Mouse (Mus musculus) CH12.LX (cell line): Measurements from ENCODE around the gene Mrps7. TPM values are rescaled to one million over a fixed set of nuclear protein-coding genes. Genes with fewer than 3 reads are reported as not detected.

Experiments used
- DNase-seq: peaks from one replicate; pipeline ENCODE4 v3.0.0-alpha.2; 2013; ENCODE audit errors: extremely low read depth
- H3K27ac ChIP-seq: 2 replicates; pipeline ENCODE4 v1.5.1; 2012; ENCODE audit warnings: low read depth, mild to moderate bottlenecking, control low read depth, moderate library complexity; ENCODE audit not compliant: insufficient read depth
- H3K27me3 ChIP-seq: replicated peaks from 2 replicates; pipeline ENCODE3; 2012; ENCODE audit warnings: inconsistent platforms
- H3K36me3 ChIP-seq, 2 experiments: replicated peaks in 1 of 2; 2 replicates each; pipeline versions ENCODE3 to v1.6.1; 2012; ENCODE audit warnings: inconsistent platforms in 1 of 2, low read length in 1 of 2, mild to moderate bottlenecking in 1 of 2, mixed read lengths in 1 of 2, moderate library complexity in 1 of 2; ENCODE audit not compliant: control insufficient read depth in 1 of 2, insufficient read depth in 1 of 2
- H3K4me1 ChIP-seq, 2 experiments: 2 replicates each; pipeline ENCODE4 v1.6.1; 2012; ENCODE audit warnings: inconsistent platforms in 1 of 2, moderate library complexity in 1 of 2; ENCODE audit not compliant: insufficient read depth in 2 of 2, control insufficient read depth in 1 of 2
- H3K4me2 ChIP-seq: 2 replicates; pipeline ENCODE4 v1.6.1; 2012; ENCODE audit warnings: low read depth, mild to moderate bottlenecking, control low read depth; ENCODE audit not compliant: poor library complexity, insufficient read depth, severe bottlenecking
- H3K4me3 ChIP-seq, 3 experiments: fragments of 150-350 bp in 1 of 3; sonication (generic) in 1 of 3; replicated peaks in 1 of 3; 2 replicates each; pipeline versions ENCODE3 to v1.5.1; 2011 to 2012; ENCODE audit warnings: low read depth in 2 of 3, low read length in 2 of 3, mild to moderate bottlenecking in 2 of 3, moderate library complexity in 2 of 3, control low read depth in 1 of 3, improper control_type of control experiment in 1 of 3, inconsistent platforms in 1 of 3, mixed read lengths in 1 of 3; ENCODE audit not compliant: poor library complexity in 1 of 3
- H3K79me2 ChIP-seq: replicated peaks from 2 replicates; pipeline ENCODE4 v1.6.1; 2012; ENCODE audit warnings: mild to moderate bottlenecking, moderate library complexity; ENCODE audit not compliant: control insufficient read depth, poor library complexity, insufficient read depth, severe bottlenecking; ENCODE audit errors: extremely low read depth
- H3K9ac ChIP-seq: 2 replicates; pipeline ENCODE4 v1.6.1; 2012; ENCODE audit warnings: low read depth, mild to moderate bottlenecking, control low read depth, moderate library complexity; ENCODE audit not compliant: insufficient read depth
- H3K9me3 ChIP-seq: replicated peaks from 2 replicates; pipeline ENCODE3; 2012; ENCODE audit warnings: low read length, inconsistent platforms, mixed read lengths
- BHLHE40 ChIP-seq: IDR thresholded peaks from 2 replicates; pipeline ENCODE4 v1.6.1; 2011; ENCODE audit warnings: mild to moderate bottlenecking, low read depth, low read length, improper control_type of control experiment
- CHD1 ChIP-seq: IDR thresholded peaks from 2 replicates; pipeline ENCODE4 v1.6.1; 2012; ENCODE audit warnings: low read depth, low read length, improper control_type of control experiment, inconsistent platforms
- CHD2 ChIP-seq: IDR thresholded peaks from 2 replicates; pipeline ENCODE4 v1.6.1; 2011; ENCODE audit warnings: low read length, improper control_type of control experiment
- CTCF ChIP-seq, 2 experiments: IDR thresholded peaks in 1 of 2; conservative IDR thresholded peaks in 1 of 2; 2 replicates each; pipeline ENCODE4 v1.5.1; 2011 to 2012; ENCODE audit warnings: low read depth in 2 of 2, low read length in 2 of 2, improper control_type of control experiment in 1 of 2, inconsistent platforms in 1 of 2, mild to moderate bottlenecking in 1 of 2, moderate library complexity in 1 of 2
- E2F4 ChIP-seq: IDR thresholded peaks from 2 replicates; pipeline ENCODE4 v1.6.1; 2011; ENCODE audit warnings: low read depth, low read length, improper control_type of control experiment; ENCODE audit not compliant: insufficient replicate concordance
- ELF1 ChIP-seq: IDR thresholded peaks from 2 replicates; pipeline ENCODE4 v1.6.1; 2014; ENCODE audit warnings: low read depth, mild to moderate bottlenecking, inconsistent platforms, low read length, improper control_type of control experiment
- EP300 ChIP-seq: IDR thresholded peaks from 2 replicates; pipeline ENCODE4 v1.6.1; 2011; ENCODE audit warnings: low read length, improper control_type of control experiment
- ETS1 ChIP-seq: conservative IDR thresholded peaks from 2 replicates; pipeline ENCODE4 v1.6.1; 2012; ENCODE audit warnings: low read depth, mild to moderate bottlenecking, inconsistent platforms, low read length, improper control_type of control experiment, moderate library complexity
- GABPA ChIP-seq: IDR thresholded peaks from 2 replicates; pipeline ENCODE4 v1.6.1; 2012; ENCODE audit warnings: low read depth, low read length, improper control_type of control experiment, inconsistent platforms; ENCODE audit not compliant: insufficient replicate concordance
- HCFC1 ChIP-seq: IDR thresholded peaks from 2 replicates; pipeline ENCODE4 v1.6.1; 2012; ENCODE audit warnings: low read depth, mild to moderate bottlenecking, inconsistent platforms, low read length, improper control_type of control experiment
- IRF4 ChIP-seq: IDR thresholded peaks from 2 replicates; pipeline ENCODE4 v1.6.1; 2014; ENCODE audit warnings: low read depth, mild to moderate bottlenecking, inconsistent platforms, low read length, improper control_type of control experiment
- JUN ChIP-seq: IDR thresholded peaks from 2 replicates; pipeline ENCODE4 v1.6.1; 2011; ENCODE audit warnings: low read depth, mild to moderate bottlenecking, low read length, improper control_type of control experiment, moderate library complexity; ENCODE audit not compliant: insufficient read depth
- JUND ChIP-seq: conservative IDR thresholded peaks from 2 replicates; pipeline ENCODE4 v1.6.1; 2011; ENCODE audit warnings: low read depth, low read length, improper control_type of control experiment
- KAT2A ChIP-seq: IDR thresholded peaks from 2 replicates; pipeline ENCODE4 v1.6.1; 2012; ENCODE audit warnings: low read length, improper control_type of control experiment, inconsistent platforms; ENCODE audit not compliant: insufficient replicate concordance
- MAFK ChIP-seq: IDR thresholded peaks from 2 replicates; pipeline ENCODE4 v1.6.1; 2011; ENCODE audit warnings: low read length, improper control_type of control experiment; ENCODE audit not compliant: insufficient replicate concordance
- MAX ChIP-seq: IDR thresholded peaks from 2 replicates; pipeline ENCODE4 v1.6.1; 2011; ENCODE audit warnings: low read length, improper control_type of control experiment
- MAZ ChIP-seq: IDR thresholded peaks from 2 replicates; pipeline ENCODE4 v1.6.1; 2012; ENCODE audit warnings: low read depth, mild to moderate bottlenecking, inconsistent platforms, low read length, improper control_type of control experiment, moderate library complexity
- MEF2A ChIP-seq: IDR thresholded peaks from 2 replicates; pipeline ENCODE4 v1.6.1; 2014; ENCODE audit warnings: low read depth, mild to moderate bottlenecking, inconsistent platforms, low read length, improper control_type of control experiment, borderline replicate concordance
- MXI1 ChIP-seq: IDR thresholded peaks from 2 replicates; pipeline ENCODE4 v1.6.1; 2011; ENCODE audit warnings: mild to moderate bottlenecking, low read depth, low read length, improper control_type of control experiment
- MYC ChIP-seq: IDR thresholded peaks from 2 replicates; pipeline ENCODE4 v1.6.1; 2011; ENCODE audit warnings: low read depth, mild to moderate bottlenecking, improper control_type of control experiment, low read length
- NELFE ChIP-seq: IDR thresholded peaks from 2 replicates; pipeline ENCODE4 v1.6.1; 2011; ENCODE audit warnings: low read depth, low read length, improper control_type of control experiment
- NRF1 ChIP-seq: IDR thresholded peaks from 2 replicates; pipeline ENCODE4 v1.6.1; 2014; ENCODE audit warnings: low read depth, mild to moderate bottlenecking, inconsistent platforms, low read length, improper control_type of control experiment, moderate library complexity
- PAX5 ChIP-seq: IDR thresholded peaks from 2 replicates; pipeline ENCODE4 v1.6.1; 2012; ENCODE audit warnings: low read length, inconsistent platforms, mixed read lengths
- POLR2A ChIP-seq: IDR thresholded peaks from 2 replicates; pipeline ENCODE4 v1.6.1; 2011; ENCODE audit warnings: low read depth, mild to moderate bottlenecking, improper control_type of control experiment, low read length
- POLR2AphosphoS2 ChIP-seq: IDR thresholded peaks from 2 replicates; pipeline ENCODE4 v1.6.1; 2011; ENCODE audit warnings: low read depth, low read length, improper control_type of control experiment
- RAD21 ChIP-seq: IDR thresholded peaks from 2 replicates; pipeline ENCODE4 v1.6.1; 2011; ENCODE audit warnings: low read depth, mild to moderate bottlenecking, low read length, improper control_type of control experiment, moderate library complexity
- RCOR1 ChIP-seq: conservative IDR thresholded peaks from 2 replicates; pipeline ENCODE4 v1.6.1; 2012; ENCODE audit warnings: low read depth, mild to moderate bottlenecking, inconsistent platforms, low read length, improper control_type of control experiment
- SIN3A ChIP-seq: IDR thresholded peaks from 2 replicates; pipeline ENCODE4 v1.6.1; 2012; ENCODE audit warnings: low read length, improper control_type of control experiment, inconsistent platforms
- SMC3 ChIP-seq: IDR thresholded peaks from 2 replicates; pipeline ENCODE4 v1.6.1; 2011; ENCODE audit warnings: low read depth, low read length, improper control_type of control experiment
- TBP ChIP-seq: conservative IDR thresholded peaks from 2 replicates; pipeline ENCODE4 v1.6.1; 2011; ENCODE audit warnings: low read depth, low read length, improper control_type of control experiment
- TCF12 ChIP-seq: IDR thresholded peaks from 2 replicates; pipeline ENCODE4 v1.6.1; 2014; ENCODE audit warnings: low read depth, mild to moderate bottlenecking, inconsistent platforms, low read length, improper control_type of control experiment
- UBTF ChIP-seq: IDR thresholded peaks from 2 replicates; pipeline ENCODE4 v1.6.1; 2012; ENCODE audit warnings: low read depth, mild to moderate bottlenecking, inconsistent platforms, low read length, improper control_type of control experiment, moderate library complexity
- USF1 ChIP-seq: IDR thresholded peaks from 2 replicates; pipeline ENCODE4 v1.6.1; 2014; ENCODE audit warnings: low read depth, mild to moderate bottlenecking, inconsistent platforms, low read length, improper control_type of control experiment
- USF2 ChIP-seq: conservative IDR thresholded peaks from 2 replicates; pipeline ENCODE4 v1.6.1; 2011; ENCODE audit warnings: low read depth, low read length, improper control_type of control experiment
- ZC3H11A ChIP-seq: IDR thresholded peaks from 2 replicates; pipeline ENCODE4 v1.6.1; 2012; ENCODE audit warnings: low read depth, mild to moderate bottlenecking, inconsistent platforms, low read length, improper control_type of control experiment
- ZKSCAN1 ChIP-seq: IDR thresholded peaks from 2 replicates; pipeline ENCODE4 v1.6.1; 2012; ENCODE audit warnings: low read depth, inconsistent platforms, low read length, improper control_type of control experiment, borderline replicate concordance
- ZMIZ1 ChIP-seq: IDR thresholded peaks from 2 replicates; pipeline ENCODE4 v1.6.1; 2012; ENCODE audit warnings: low read depth, mild to moderate bottlenecking, inconsistent platforms, low read length, improper control_type of control experiment
- ZNF384 ChIP-seq: IDR thresholded peaks from 2 replicates; pipeline ENCODE4 v1.6.1; 2012; ENCODE audit warnings: low read depth, low read length, improper control_type of control experiment, inconsistent platforms
- dilution Hi-C: fragments of 300-500 bp; cut with MboI; formaldehyde crosslinking; loops from 2 replicates; pipeline ENCODE4 v1.14.3; 2020; ENCODE audit warnings: low sequenced_read_pairs; ENCODE audit not compliant: extremely low pct_unique_long_range_greater_than_20kb, extremely low pct_ligation_motif_present
- in situ Hi-C: fragments of 300-500 bp; cut with MboI; formaldehyde crosslinking; loops from 3 replicates; pipeline ENCODE4 v1.14.3; 2019; ENCODE audit warnings: low sequenced_read_pairs, low pct_ligation_motif_present, low pct_unique_long_range_greater_than_20kb, mixed read lengths
- polyA plus RNA-seq: library from polyadenylated mRNA; unstranded; fragments of >175 nt; gene quantifications from 2 replicates; pipeline ENCODE4 v1.2.1, GENCODE M21; 2012; ENCODE audit warnings: low read depth; ENCODE audit not compliant: insufficient read length
- total RNA-seq, 2 experiments: library from RNA; depleted of rRNA; stranded (reverse); fragments of 300-350 nt in 1 of 2; fragments of >200 nt in 1 of 2; gene quantifications; 2 replicates each; pipeline ENCODE4 v1.2.3; 2012 to 2014

Mrps7 gene
- total and polyA plus RNA-seq, 3 experiments = 154 to 172 (median 157) TPM

DNA sequence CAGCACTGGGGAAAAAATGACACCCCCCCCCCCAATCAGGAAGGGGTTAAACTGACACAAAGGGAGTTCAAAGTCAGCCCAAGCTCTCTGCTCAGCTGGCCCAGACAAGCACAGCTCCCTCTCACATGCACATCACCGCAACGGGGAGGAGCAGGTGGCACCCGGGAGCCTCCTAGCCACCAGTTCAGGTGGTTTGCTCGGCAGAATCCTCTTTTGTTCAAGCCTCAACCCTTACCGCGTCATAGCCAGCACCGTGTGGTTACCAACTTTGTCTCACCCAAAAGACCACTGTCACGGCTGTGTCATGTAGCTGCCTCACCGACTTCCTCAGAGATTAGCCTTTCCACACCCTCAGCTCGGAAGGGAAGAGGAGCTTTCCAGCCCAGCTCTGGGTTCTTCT is 39.5 kb downstream of the Mrps7 start:
- TF ChIP-seq ZNF384 (no peak), USF1 (no peak), CHD1 (peak; percentile 62; the same call in 1 of the 2 replicates), MXI1 (peak; percentile 53; the same call in 1 of the 2 replicates), MEF2A (peak; percentile 60; the same call in 1 of the 2 replicates), MAX (no peak), CHD2 (no peak), JUND (no peak), ZC3H11A (no peak), E2F4 (no peak), MAZ (no peak), IRF4 (peak; percentile 71), SIN3A (0 out of 2 replicates have a peak, but pooled peaks have one; percentile 27), SMC3 (no peak; the same call in 1 of the 2 replicates), CTCF (conservative IDR thresholded peaks at IDR 0.05 in 1 of 2, IDR thresholded peaks at IDR 0.05 in 1 of 2; ENCODE audit: low read depth in 2 of 2, low read length in 2 of 2) (no peak), ELF1 (0 out of 2 replicates have a peak, but pooled peaks have one; percentile 5), HCFC1 (no peak), TCF12 (peak; percentile 85), BHLHE40 (peak; percentile 94), ZMIZ1 (no peak), PAX5 (no peak), ZKSCAN1 (no peak), KAT2A (no peak), JUN (no peak), TBP (no peak; the same call in 1 of the 2 replicates), ETS1 (peak; percentile 96), UBTF (no peak), RAD21 (no peak), GABPA (no peak), NELFE (no peak), MAFK (0 out of 2 replicates have a peak, but pooled peaks have one; percentile 9), EP300 (peak; percentile 50), POLR2A (peak; percentile 66; the same call in 1 of the 2 replicates), POLR2AphosphoS2 (no peak; the same call in 1 of the 2 replicates), RCOR1 (no peak), USF2 (no peak), MYC (peak; percentile 15; the same call in 1 of the 2 replicates), NRF1 (no peak)
- Histone ChIP-seq H3K9ac (peak overlapping the region; percentile 25; the same call in 1 of the 2 replicates), H3K36me3 (peaks cover 29 to 34% of the 10 kb centered on the region in 2 experiments), H3K4me1 (peaks cover 60 to 95% of the 10 kb centered on the region in 2 experiments), H3K4me3 (no peak overlapping the region), H3K27ac (peak overlapping the region; percentile 83), H3K79me2 (peaks cover 20% of the 10 kb centered on the region), H3K27me3 (no peaks in the 10 kb centered on the region), H3K9me3 (no peaks in the 10 kb centered on the region), H3K4me2 (0 out of 2 replicates have a peak overlapping the region, but pooled peaks have one; percentile 14)
- dilution Hi-C loops (no loop called here), in situ Hi-C loops (loop anchor here (5.0 to 25.0 kb wide), 3 partner anchors 69 to 769 kb away; partner anchors contain the start of genes Caskin2, Rnf157 and Tsen54)
- DNase-seq = peak; percentile 94
